Mouse (Mus musculus): ENCODE results near the gene D630023F18Rik.

- TF ChIP-seq POLR2A (IDR thresholded peaks at IDR 0.05; ENCODE audit: control insufficient read depth, extremely low read depth, insufficient read depth, low read length, poor library complexity) (no peak), CTCF (IDR thresholded peaks at IDR 0.05; ENCODE audit: borderline replicate concordance, control insufficient read depth, extremely low read depth, insufficient read depth, low read length, poor library complexity) (no peak)
These were observed 26.1 kb downstream of the D630023F18Rik start for GRCm38 (mm10) chr1:65096953-65097352.

Measured in thymus, adult 2 months (tissue).